Mouse (Mus musculus) right cerebral cortex, postnatal 10 days (tissue): ENCODE results near the gene Rock2.
A peak's percentile ranks its signal among the peaks of the same experiment; 100 is the strongest.
"Not testable (repeated sequence)": the region's sequence is repeated elsewhere in the genome, so short reads cannot be mapped to it uniquely, and the experiment has no call there.

Experiments used
- DNase-seq, 2 experiments: peaks; one replicate each; pipeline ENCODE4 v3.0.0; 2021; ENCODE audit warnings: low spot score in 2 of 2

The Rock2 gene

GRCm38 (mm10) chr12:16999146-16999545 lies 104.5 kb downstream of the Rock2 start:
- no peak for DNase-seq

GRCm38 (mm10) chr12:16999739-17000497 lies 105.2 kb downstream of the Rock2 start, which contains the start of gene Pqlc3:
Gene Pqlc3 (minus strand): TSS chr12:17000408.
- peak; percentile 74 to 75 for DNase-seq

- no peak for DNase-seq
Observed at GRCm38 (mm10) chr12:17000628-17001027, 105.9 kb downstream of the Rock2 start.

- no peak for DNase-seq
Observed at GRCm38 (mm10) chr12:17001211-17001610, 106.5 kb downstream of the Rock2 start.

- no peak for DNase-seq
Observed at GRCm38 (mm10) chr12:17009466-17009865, 114.8 kb downstream of the Rock2 start.

GRCm38 (mm10) chr12:17011100-17011870 lies 116.6 kb downstream of the Rock2 start, which contains the start of gene 2410004P03Rik:
Gene 2410004P03Rik (minus strand): TSS chr12:17011727.
- DNase-seq, result peak; percentile 66 to 83

- DNase-seq, result no peak
Observed at GRCm38 (mm10) chr12:17012067-17012899, 117.6 kb downstream of the Rock2 start.

- DNase-seq, result no peak
Observed at GRCm38 (mm10) chr12:17015711-17016110, 121.0 kb downstream of the Rock2 start.

GRCm38 (mm10) chr12:17018468-17018867 lies 123.8 kb downstream of the Rock2 start:
- DNase-seq, result peak; percentile 70 to 85

- not testable (repeated sequence) for DNase-seq
Observed at GRCm38 (mm10) chr12:17021125-17021524, 126.4 kb downstream of the Rock2 start.

- DNase-seq, result no peak
Observed at GRCm38 (mm10) chr12:17022145-17022544, 127.5 kb downstream of the Rock2 start.

GRCm38 (mm10) chr12:17024554-17025110 lies 129.9 kb downstream of the Rock2 start:
- no peak for DNase-seq

GRCm38 (mm10) chr12:17032694-17033463 lies 138.2 kb downstream of the Rock2 start:
- peak; percentile 92 to 94 for DNase-seq

- DNase-seq, result peak; percentile 55 to 63
Observed at GRCm38 (mm10) chr12:17033464-17033841, 138.8 kb downstream of the Rock2 start.

GRCm38 (mm10) chr12:17034671-17035070 lies 140.0 kb downstream of the Rock2 start:
- no peak for DNase-seq

- DNase-seq, result peak in 1 of 2 experiments; percentile 52
Observed at GRCm38 (mm10) chr12:17035128-17035527, 140.4 kb downstream of the Rock2 start.

- no peak for DNase-seq
Observed at GRCm38 (mm10) chr12:17036532-17036931, 141.8 kb downstream of the Rock2 start.

GRCm38 (mm10) chr12:17037053-17037610 lies 142.4 kb downstream of the Rock2 start:
- DNase-seq, result peak; percentile 67 to 69
